Mouse (Mus musculus) frontal cortex, adult 2 months (tissue): ENCODE measurements around the gene Alk. TPM values are rescaled to one million over a fixed set of nuclear protein-coding genes. Genes with fewer than 3 reads are reported as not detected.

Experiments
- DNase-seq, 2 experiments: peaks; one replicate each; pipeline ENCODE4 v3.0.0; 2022; ENCODE audit warnings: low spot score in 1 of 2; ENCODE audit errors: extremely low spot score in 1 of 2
- polyA plus RNA-seq: library from polyadenylated mRNA; depleted of rRNA; stranded (reverse); fragments of >200 nt; gene quantifications from 2 replicates; pipeline ENCODE4 v1.2.3, GENCODE M21; 2012; rRNA removed

The Alk gene
- polyA plus RNA-seq, 1 experiment: 3.7 TPM

GRCm38 (mm10) chr17:71831960-71832359 lies 772.5 kb downstream of the Alk start:
- DNase-seq: no peak

GRCm38 (mm10) chr17:71828647-71829414 lies 775.6 kb downstream of the Alk start:
- no peak for DNase-seq

- no peak for DNase-seq
Observed at GRCm38 (mm10) chr17:71827627-71828026, 776.8 kb downstream of the Alk start.

GRCm38 (mm10) chr17:71826603-71827002 lies 777.8 kb downstream of the Alk start:
- DNase-seq: peak in 1 of 2 experiments; percentile 33

- no peak for DNase-seq
Observed at GRCm38 (mm10) chr17:71823622-71824306, 780.7 kb downstream of the Alk start.

Other genes with a start within 250 kb of the Alk start
- gene Ypel5, start 231.8 kb upstream of the Alk start, polyA plus RNA-seq: 105 and 109 TPM in 2 replicates